Mouse (Mus musculus): Measurements from ENCODE around the gene Ica1.

DNA sequence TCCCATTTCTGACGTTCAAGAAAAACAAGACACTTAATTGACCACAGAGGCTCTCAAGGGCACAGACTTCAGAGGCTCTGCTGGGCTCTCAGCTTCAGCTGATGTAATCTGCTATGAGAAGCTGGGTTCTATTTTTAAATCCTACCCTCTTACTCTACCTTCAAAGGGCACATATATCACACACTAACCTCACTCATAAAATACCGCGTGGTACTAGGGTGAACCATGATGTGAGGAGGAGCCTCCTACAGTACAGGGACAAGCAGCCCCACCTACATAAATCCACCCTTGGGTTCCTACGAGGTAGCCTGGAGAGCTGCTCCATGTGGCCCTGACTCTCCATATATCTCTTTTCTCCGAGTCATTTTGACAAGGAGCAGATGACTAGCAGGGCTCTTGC lies 45.8 kb downstream of the Ica1 start:
- no peak for TF ChIP-seq POLR2AphosphoS5 (IDR thresholded peaks at IDR 0.05; ENCODE audit: insufficient replicate concordance, low read depth, low read length)
- TF ChIP-seq CTCF (IDR thresholded peaks at IDR 0.05; ENCODE audit: low read depth, low read length), result no peak
- TF ChIP-seq GATA1 (IDR thresholded peaks at IDR 0.05; ENCODE audit: borderline replicate concordance, low read length), result no peak
- TF ChIP-seq TAL1 (conservative IDR thresholded peaks at IDR 0.05; ENCODE audit: low read depth, low read length), result no peak

Measured in G1E (cell line).